Mouse (Mus musculus) limb, embryonic 11.5 days (tissue): Measurements from ENCODE around the gene Kif6. TPM values are rescaled to one million over a fixed set of nuclear protein-coding genes. Genes with fewer than 3 reads are reported as not detected.

ENCODE experiments used
- ATAC-seq: fragments of 200-750 bp; cut with Nextera tagmentation; 2 replicates; pipeline ENCODE4 v1.8.0; 2017; ENCODE audit warnings: low read depth; ENCODE audit not compliant: insufficient number of reproducible peaks, low FRiP score, low TSS enrichment
- DNase-seq: peaks from one replicate; pipeline ENCODE4 v3.0.0-alpha.2; 2015; ENCODE audit warnings: low spot score
- H3K27ac ChIP-seq: fragments of 300-500 bp; sonication (generic); replicated peaks from 2 replicates; pipeline ENCODE4 v1.5.1; 2014; ENCODE audit warnings: low read depth, mild to moderate bottlenecking, low read length
- H3K27me3 ChIP-seq: fragments of 300-500 bp; sonication (generic); 2 replicates; pipeline ENCODE4 v1.6.1; 2014; ENCODE audit warnings: mild to moderate bottlenecking, low read length, mixed read lengths; ENCODE audit not compliant: control insufficient read depth, insufficient read depth
- H3K36me3 ChIP-seq: fragments of 300-500 bp; sonication (generic); 2 replicates; pipeline ENCODE4 v1.6.1; 2014; ENCODE audit warnings: mild to moderate bottlenecking, low read length, moderate library complexity, mixed read lengths; ENCODE audit not compliant: control insufficient read depth, insufficient read depth
- H3K4me1 ChIP-seq: fragments of 300-500 bp; sonication (generic); 2 replicates; pipeline ENCODE4 v1.6.1; 2014; ENCODE audit warnings: low read length, mixed read lengths; ENCODE audit not compliant: control insufficient read depth, insufficient read depth
- H3K4me2 ChIP-seq: fragments of 300-500 bp; sonication (generic); 2 replicates; pipeline ENCODE4 v1.6.1; 2014; ENCODE audit warnings: low read depth, mild to moderate bottlenecking, moderate library complexity; ENCODE audit not compliant: severe bottlenecking
- H3K4me3 ChIP-seq: fragments of 300-500 bp; sonication (generic); 2 replicates; pipeline ENCODE4 v1.5.1; 2014; ENCODE audit warnings: low read depth, low read length
- H3K9ac ChIP-seq: fragments of 300-500 bp; sonication (generic); 2 replicates; pipeline ENCODE4 v1.6.1; 2014; ENCODE audit warnings: mild to moderate bottlenecking, low read length
- H3K9me3 ChIP-seq: fragments of 300-500 bp; sonication (generic); 2 replicates; pipeline ENCODE4 v1.6.1; 2016; ENCODE audit warnings: low read length; ENCODE audit not compliant: control insufficient read depth
- WGBS: fragments of 180-500 bp; shearing (Covaris S2); extraction: QIAGEN DNeasy Blood & Tissue Kit; methylation state at CpG from one replicate; pipeline ENCODE4 v1.1.7; 2014; 5-methylcytosine and 5-hydroxymethylcytosine counted together
- polyA plus RNA-seq: library from polyadenylated mRNA; unstranded; fragments of >200 nt; fragmentation: Nextera tagmentation; extraction: Ambion mirVana; gene quantifications from 2 replicates; pipeline ENCODE4 v1.2.1, GENCODE M21; 2014

Gene Kif6
- polyA plus RNA-seq, 1 experiment from 2014 or later: 4.9 TPM

DNA sequence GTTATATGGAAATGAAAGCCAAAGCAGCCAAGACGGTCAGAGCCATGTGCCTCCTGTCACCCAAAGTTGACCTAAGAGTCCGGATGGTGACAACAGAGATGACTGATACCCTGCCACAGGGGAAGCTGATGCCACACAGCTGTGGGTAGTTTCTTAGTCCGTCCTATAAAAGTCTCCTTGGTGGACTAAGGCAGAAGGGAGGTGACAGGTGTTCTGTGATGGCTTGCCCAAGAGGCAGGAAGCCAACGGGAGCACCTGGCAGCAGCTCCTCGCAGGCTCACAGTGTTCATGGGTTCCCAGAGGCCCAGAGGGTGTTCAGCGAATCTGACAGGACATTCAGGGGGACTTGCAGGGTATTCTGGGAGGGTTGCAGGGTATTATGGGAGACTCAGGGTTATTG is 279.5 kb downstream of the Kif6 start:
- no peaks in the 10 kb centered on the region for H3K36me3 ChIP-seq
- H3K4me1 ChIP-seq: peaks cover 1% of the 10 kb centered on the region; the same call in 1 of the 2 replicates
- no peaks in the 10 kb centered on the region for H3K27me3 ChIP-seq
- no peak overlapping the region for H3K4me3 ChIP-seq
- no peak overlapping the region for H3K4me2 ChIP-seq
- H3K9me3 ChIP-seq: no peaks in the 10 kb centered on the region
- DNase-seq (no peak), ATAC-seq (no peak)
- no peak overlapping the region for H3K9ac ChIP-seq
- H3K27ac ChIP-seq: no peak overlapping the region
- 81% methylated on average over 6 of the region's 6 CpGs for WGBS

DNA sequence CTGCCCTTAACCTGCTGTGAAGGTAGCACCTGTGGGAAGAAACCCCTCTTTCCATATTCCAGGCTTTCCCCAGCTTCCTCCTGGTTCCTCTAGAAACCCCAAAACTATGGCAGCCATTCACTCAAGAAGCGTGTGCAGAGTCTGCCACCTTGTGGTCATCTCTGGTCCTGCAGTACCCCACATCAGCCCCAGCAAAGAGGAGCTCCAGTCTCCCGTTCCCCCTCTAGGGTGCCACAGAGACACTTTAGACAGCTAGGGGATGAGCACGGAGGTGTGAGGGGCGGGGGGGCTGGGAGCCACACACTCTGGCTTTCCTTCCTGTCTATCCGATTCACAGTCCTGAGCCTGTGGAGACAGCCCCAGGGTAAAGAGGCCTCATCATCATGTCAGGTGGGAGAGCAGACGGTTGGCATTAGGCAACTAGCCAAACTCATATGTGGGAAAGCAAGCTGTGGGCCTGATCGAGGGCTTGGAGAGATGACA is 284.0 kb downstream of the Kif6 start:
- Histone ChIP-seq H3K4me1 (0 out of 2 replicates have a peak, but pooled peaks cover 2% of the 10 kb centered on the region), H3K9me3 (no peaks in the 10 kb centered on the region), H3K36me3 (no peaks in the 10 kb centered on the region), H3K27me3 (no peaks in the 10 kb centered on the region), H3K9ac (no peak overlapping the region), H3K4me2 (no peak overlapping the region), H3K27ac (no peak overlapping the region), H3K4me3 (no peak overlapping the region)
- DNase-seq: peak; percentile 91
- WGBS: 12% methylated on average over 7 of the region's 7 CpGs
- ATAC-seq: no peak; the same call in 1 of the 2 replicates

DNA sequence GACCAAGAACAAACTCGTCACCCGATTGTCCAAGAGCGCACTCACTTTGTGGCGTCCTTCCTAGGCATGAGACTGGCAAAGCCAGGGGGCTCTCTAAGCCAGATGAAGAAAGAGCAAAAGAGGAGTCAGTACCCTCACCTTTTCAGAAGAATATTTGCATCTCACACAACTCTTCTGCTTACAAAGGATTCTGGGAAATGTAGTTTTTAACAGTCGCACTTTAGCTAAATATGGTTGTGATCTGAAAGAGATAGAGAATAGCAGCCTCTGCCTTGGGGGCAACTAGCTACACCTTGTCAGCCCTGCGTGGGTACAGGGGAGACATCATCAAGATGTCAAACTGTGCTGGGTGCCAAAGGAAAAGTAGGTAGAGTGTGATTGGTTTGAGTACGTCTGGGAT is 287.7 kb downstream of the Kif6 start:
- Histone ChIP-seq H3K36me3 (no peaks in the 10 kb centered on the region), H3K9ac (no peak overlapping the region), H3K9me3 (no peaks in the 10 kb centered on the region), H3K4me2 (no peak overlapping the region), H3K27ac (no peak overlapping the region), H3K4me1 (0 out of 2 replicates have a peak, but pooled peaks cover 2% of the 10 kb centered on the region), H3K4me3 (no peak overlapping the region), H3K27me3 (no peaks in the 10 kb centered on the region)
- WGBS: 83% methylated on average over 7 of the region's 7 CpGs
- no peak for ATAC-seq
- DNase-seq: no peak

GRCm38 (mm10) chr17:49923429-49923828 is 308.5 kb downstream of the Kif6 start:
- Histone ChIP-seq H3K9me3 (no peaks in the 10 kb centered on the region), H3K9ac (no peak overlapping the region), H3K27ac (no peak overlapping the region), H3K4me2 (no peak overlapping the region), H3K36me3 (no peaks in the 10 kb centered on the region), H3K4me1 (no peaks in the 10 kb centered on the region), H3K27me3 (no peaks in the 10 kb centered on the region), H3K4me3 (no peak overlapping the region)
- DNase-seq (no peak), ATAC-seq (no peak)
- 80% methylated on average over 4 of the region's 4 CpGs for WGBS

DNA sequence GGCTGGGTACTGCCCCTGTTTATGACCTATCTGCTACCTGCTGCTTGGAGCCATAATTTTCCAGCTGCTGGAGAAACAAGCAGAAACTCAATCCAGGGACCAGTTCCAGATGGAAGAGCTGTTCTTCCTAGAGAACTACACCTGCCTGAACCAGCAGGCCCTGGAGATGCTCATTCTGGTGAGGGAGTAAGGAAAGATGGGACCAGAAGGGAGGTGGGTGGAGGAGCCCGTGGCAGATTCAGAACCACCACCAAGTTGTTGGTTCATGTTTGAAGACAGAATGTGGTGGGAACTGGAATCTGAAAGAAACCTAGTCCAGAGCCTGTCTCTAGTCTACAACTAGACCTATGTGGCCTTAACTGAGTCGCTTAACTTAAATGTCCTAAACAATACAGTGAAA is 312.7 kb downstream of the Kif6 start:
- DNase-seq: no peak
- ATAC-seq: no peak
- Histone ChIP-seq H3K4me3 (no peak overlapping the region), H3K36me3 (no peaks in the 10 kb centered on the region), H3K9ac (no peak overlapping the region), H3K9me3 (no peaks in the 10 kb centered on the region), H3K27ac (no peak overlapping the region), H3K4me2 (no peak overlapping the region), H3K4me1 (no peaks in the 10 kb centered on the region), H3K27me3 (no peaks in the 10 kb centered on the region)
- 84% methylated on average over 2 of the region's 2 CpGs for WGBS

GRCm38 (mm10) chr17:49933806-49934205 is 318.9 kb downstream of the Kif6 start:
- no peak for ATAC-seq
- WGBS: 66% methylated on average over 3 of the region's 3 CpGs
- Histone ChIP-seq H3K4me1 (no peaks in the 10 kb centered on the region), H3K4me2 (no peak overlapping the region), H3K9ac (no peak overlapping the region), H3K9me3 (no peaks in the 10 kb centered on the region), H3K4me3 (no peak overlapping the region), H3K36me3 (no peaks in the 10 kb centered on the region), H3K27ac (no peak overlapping the region), H3K27me3 (no peaks in the 10 kb centered on the region)
- DNase-seq: no peak

DNA sequence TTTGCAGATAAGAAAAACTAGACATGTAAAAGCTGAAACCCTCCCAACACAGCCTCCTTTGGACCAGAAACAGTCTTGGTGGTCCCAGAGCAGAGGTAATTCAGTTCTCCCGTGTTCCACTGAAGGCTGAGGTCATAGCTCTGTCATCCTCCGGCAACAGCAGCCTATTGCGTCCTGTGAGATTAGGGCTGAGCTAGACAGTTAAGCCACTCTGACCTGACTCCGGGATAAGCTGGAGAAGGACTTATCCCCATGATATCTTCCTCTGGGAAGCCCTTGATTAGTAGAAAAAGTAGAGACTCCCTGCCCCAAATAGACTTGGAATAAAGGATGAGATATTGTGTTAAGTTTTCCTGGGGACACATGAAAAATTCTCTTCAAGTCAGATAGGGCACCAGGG is 319.6 kb downstream of the Kif6 start:
- Histone ChIP-seq H3K36me3 (no peaks in the 10 kb centered on the region), H3K4me1 (no peaks in the 10 kb centered on the region), H3K4me3 (no peak overlapping the region), H3K27me3 (no peaks in the 10 kb centered on the region), H3K9ac (no peak overlapping the region), H3K27ac (no peak overlapping the region), H3K9me3 (no peaks in the 10 kb centered on the region), H3K4me2 (no peak overlapping the region)
- 67% methylated on average over 4 of the region's 4 CpGs for WGBS
- DNase-seq (no peak), ATAC-seq (no peak)

GRCm38 (mm10) chr17:49935602-49936205 is 320.8 kb downstream of the Kif6 start:
- DNase-seq (peak; percentile 87), ATAC-seq (no peak; the same call in 1 of the 2 replicates)
- H3K36me3 ChIP-seq: no peaks in the 10 kb centered on the region
- WGBS: 2% methylated on average over 4 of the region's 4 CpGs
- no peak overlapping the region for H3K4me3 ChIP-seq
- no peaks in the 10 kb centered on the region for H3K9me3 ChIP-seq
- no peak overlapping the region for H3K27ac ChIP-seq
- no peaks in the 10 kb centered on the region for H3K4me1 ChIP-seq
- no peak overlapping the region for H3K4me2 ChIP-seq
- H3K27me3 ChIP-seq: no peaks in the 10 kb centered on the region
- H3K9ac ChIP-seq: no peak overlapping the region

DNA sequence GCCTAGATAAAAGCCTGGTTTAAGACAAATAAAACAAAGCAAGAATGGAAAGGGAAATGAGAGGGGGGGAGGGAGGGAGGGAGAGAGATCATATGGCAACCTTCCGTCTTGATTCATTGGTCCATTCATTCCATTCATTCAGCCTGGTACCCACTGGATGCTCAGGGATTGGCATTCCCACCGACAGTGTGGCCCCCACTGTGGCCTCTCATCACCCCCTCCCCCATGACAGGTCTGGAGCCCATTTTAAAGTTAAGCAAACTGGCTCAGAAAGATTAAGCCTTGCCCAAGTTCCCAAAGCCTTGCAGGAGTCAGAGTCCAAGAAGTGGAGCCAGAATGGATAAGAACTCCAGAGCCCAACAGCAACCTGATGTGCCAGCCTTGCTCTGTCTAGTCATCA is 321.3 kb downstream of the Kif6 start:
- H3K36me3 ChIP-seq: no peaks in the 10 kb centered on the region
- no peak overlapping the region for H3K4me3 ChIP-seq
- H3K4me2 ChIP-seq: no peak overlapping the region
- no peak overlapping the region for H3K27ac ChIP-seq
- H3K9me3 ChIP-seq: no peaks in the 10 kb centered on the region
- DNase-seq (no peak), ATAC-seq (no peak)
- H3K4me1 ChIP-seq: no peaks in the 10 kb centered on the region
- 32% methylated on average over 2 of the region's 2 CpGs for WGBS
- no peaks in the 10 kb centered on the region for H3K27me3 ChIP-seq
- no peak overlapping the region for H3K9ac ChIP-seq
